Mouse (Mus musculus): ENCODE results near the gene Tmem121. TPM values are rescaled to one million over a fixed set of nuclear protein-coding genes. Genes with fewer than 3 reads are reported as not detected.
"Not testable (repeated sequence)": the region's sequence is repeated elsewhere in the genome, so short reads cannot be mapped to it uniquely, and the experiment has no call there.

Gene Tmem121
- total RNA-seq, 2 experiments from 2014 or later, result 20.5 to 23.8 TPM

GRCm38 (mm10) chr12:113187584-113188295 is 2.0 kb downstream of the Tmem121 start:
- peak; percentile 90 for DNase-seq

GRCm38 (mm10) chr12:113188349-113189055 is 2.8 kb downstream of the Tmem121 start:
- DNase-seq, result no peak

DNA sequence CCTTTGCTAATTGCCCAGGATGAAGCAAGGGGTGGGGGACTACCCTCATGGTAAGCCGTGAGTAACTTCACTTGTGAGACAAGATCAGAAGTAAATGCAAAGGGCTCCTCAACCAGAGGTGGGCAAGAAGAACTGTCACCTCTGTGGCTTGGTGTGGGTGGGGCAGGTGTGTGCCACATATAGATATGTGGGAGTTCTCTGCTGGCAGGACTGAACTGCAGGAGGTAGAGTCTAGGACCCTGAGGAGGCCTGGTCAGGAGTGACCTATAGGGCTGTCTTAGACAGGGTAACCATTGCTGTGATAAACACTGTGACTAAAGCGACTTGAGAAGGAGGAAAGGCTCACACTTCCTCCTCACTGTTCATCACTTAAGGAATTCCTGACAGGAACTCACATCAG is 7.7 kb downstream of the Tmem121 start:
- DNase-seq, result no peak

GRCm38 (mm10) chr12:113199132-113199531 is 13.4 kb downstream of the Tmem121 start:
- not testable (repeated sequence) for DNase-seq

DNA sequence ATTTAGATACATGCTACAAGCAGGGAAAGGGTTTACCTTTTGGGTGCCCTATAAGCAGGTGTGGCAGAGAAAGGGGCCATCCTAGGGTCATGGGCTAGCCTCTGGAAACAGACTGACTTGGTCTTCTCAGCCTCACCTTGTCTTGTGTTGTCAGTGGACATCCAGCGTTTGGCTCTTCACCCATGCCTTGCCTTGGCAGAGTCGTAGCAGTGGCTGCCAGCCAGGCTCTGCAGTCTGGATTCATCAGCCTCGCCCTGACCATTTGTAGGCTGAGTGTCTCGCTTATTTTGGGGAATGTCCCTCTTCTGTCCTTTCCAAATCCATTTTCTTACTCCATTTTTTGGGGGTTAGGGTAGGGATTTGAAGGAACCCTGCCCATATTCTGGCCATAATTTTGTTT is 15.6 kb downstream of the Tmem121 start:
- no peak for DNase-seq

DNA sequence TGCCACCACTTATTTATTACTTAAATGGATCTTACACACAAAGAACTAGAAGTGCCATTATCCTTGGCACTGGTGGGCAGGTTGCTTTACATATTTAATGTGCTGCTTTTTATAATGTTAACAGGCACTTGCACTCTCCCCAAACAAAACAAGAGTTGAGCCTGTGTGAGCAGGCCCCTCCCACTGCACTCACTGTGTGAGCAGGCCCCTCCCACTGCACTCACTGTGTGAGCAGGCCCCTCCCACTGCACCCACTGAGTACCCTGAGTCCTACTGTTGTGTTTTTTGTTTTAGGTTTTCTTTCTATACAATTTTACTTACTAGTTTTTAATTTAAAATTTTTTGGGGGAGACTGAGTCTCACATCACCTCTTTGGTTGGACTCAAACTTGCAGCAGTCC is 16.3 kb downstream of the Tmem121 start:
- no peak for DNase-seq

DNA sequence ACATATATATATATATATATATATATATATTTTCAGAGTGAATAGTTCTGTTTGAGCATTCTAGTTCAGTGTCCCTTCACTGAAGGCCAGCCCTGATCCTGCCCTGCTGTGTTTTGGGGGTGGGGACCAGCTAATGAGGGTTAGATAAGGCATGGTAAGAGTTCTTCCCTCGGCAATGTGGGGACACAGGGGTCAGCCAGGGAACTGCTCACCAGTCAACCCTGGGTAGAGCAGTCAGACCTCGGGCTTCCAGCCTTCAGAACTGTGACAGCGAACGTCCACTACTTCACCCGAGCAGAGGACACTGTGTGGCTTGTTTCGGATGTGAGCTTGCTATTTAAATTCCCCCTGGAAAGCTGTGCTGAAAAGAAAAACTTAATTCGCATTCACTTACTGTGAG is 17.8 kb downstream of the Tmem121 start:
- no peak for DNase-seq

GRCm38 (mm10) chr12:113205251-113205942 is 19.7 kb downstream of the Tmem121 start:
- DNase-seq, result no peak

GRCm38 (mm10) chr12:113207737-113208136 is 22.0 kb downstream of the Tmem121 start:
- DNase-seq, result no peak

DNA sequence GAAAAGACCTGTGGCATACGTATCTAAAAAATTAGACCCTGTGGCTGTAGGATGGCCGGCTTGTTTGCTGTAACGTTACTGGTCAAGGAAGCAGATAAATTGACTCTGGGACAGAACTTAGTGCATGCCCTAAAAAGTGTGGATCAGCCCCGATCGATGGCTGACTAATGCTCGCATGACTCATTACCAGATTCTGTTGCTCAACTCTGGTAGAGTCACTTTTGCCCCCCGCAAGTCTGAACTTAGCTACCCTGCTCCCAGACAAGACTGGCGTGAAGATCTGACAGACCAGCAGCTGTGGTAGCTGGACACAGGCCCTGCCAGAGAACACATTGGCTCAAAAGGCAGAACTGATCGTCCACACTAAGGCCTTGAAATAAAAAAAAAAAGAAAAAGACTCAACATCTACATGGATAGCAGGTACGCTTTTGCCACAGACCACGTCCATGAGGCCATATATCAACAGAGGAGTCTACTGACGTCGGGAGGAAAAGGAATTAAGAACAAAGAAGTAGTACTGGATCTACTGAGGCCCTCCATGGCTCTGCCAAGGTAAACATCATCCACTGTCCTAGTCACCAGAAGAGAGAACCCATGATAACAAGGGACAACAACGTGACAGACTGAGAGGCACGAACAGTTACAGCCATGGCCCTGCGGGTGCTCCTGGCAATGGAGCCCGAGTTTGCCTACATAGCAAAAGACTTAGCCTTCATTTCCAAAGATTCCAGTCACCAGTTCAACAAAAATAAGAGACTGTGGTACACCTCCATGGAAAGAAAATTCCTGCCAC is 25.1 kb downstream of the Tmem121 start:
- no peak for DNase-seq

GRCm38 (mm10) chr12:113211772-113212171 is 26.0 kb downstream of the Tmem121 start:
- DNase-seq, result no peak

GRCm38 (mm10) chr12:113212326-113212924 is 26.7 kb downstream of the Tmem121 start:
- no peak for DNase-seq

- DNase-seq, result no peak
These were observed 27.5 kb downstream of the Tmem121 start for GRCm38 (mm10) chr12:113213226-113213625.

DNA sequence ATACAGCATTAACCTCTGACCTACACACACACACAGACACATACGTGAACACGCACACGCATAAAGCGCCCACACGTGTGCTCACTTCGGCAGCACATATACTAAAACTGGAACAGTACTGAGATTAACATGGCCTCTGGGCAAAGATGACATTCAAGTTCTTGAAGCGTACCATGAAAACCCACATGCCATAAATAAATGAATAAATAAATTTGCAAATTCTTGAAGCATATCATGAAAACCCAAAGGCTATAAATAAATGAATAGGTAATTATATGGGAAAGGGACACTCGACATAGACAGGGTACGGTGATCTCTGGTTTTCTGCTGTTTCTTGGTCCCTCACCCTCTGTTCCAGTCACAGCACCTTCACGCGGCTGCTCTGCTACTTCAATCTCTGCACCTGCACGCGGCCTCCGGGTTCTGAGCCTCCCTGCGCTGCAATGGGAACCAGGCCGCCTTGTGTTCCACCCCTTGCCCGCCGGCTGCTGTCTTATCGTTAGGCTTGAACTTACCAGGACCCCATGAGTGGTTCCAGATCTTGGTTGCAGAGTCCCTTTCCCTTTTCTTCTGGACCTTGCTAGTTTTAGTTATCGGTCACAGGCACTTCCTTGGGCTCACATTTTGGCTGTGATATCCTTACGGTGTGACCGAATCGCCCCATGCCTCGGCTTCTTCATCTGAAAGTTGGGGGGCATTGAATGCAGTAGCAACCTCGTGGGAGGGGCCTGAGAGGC is 28.5 kb downstream of the Tmem121 start:
- DNase-seq, result no peak

DNA sequence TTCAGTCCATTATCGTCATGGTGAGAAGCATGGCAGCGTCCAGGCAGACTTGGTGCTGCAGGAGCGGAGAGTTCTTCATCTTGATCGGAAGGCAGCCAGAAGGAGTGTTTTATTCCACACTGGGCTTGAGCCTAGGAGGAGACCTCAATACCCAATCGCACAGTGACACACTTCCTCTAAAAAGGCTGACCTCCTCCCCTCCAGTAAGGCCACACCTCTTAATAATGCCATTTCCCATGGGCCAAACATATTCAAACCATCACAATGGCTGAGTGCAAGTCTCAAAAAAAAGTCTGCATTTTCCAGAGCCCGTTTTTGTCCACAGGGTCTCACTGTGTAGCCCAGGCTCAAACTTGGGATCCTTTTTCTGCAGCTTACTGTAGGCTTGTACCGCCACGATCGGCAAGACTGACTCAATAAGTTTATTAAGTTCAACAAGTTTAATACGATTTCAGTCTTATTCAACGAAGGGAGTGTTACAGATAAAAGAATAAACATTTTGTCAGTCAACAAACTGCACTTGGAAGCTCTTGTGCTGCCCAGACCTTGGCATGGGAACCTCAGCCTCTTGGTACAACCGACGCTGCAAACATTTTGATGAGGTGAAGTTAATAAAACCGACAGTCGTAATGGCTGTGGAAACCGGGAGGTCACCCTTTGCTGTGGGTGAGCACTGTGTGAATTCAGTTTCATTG is 29.4 kb downstream of the Tmem121 start:
- DNase-seq, result no peak

GRCm38 (mm10) chr12:113215667-113216346 is 30.1 kb downstream of the Tmem121 start:
- DNase-seq, result peak; percentile 54 to 65

DNA sequence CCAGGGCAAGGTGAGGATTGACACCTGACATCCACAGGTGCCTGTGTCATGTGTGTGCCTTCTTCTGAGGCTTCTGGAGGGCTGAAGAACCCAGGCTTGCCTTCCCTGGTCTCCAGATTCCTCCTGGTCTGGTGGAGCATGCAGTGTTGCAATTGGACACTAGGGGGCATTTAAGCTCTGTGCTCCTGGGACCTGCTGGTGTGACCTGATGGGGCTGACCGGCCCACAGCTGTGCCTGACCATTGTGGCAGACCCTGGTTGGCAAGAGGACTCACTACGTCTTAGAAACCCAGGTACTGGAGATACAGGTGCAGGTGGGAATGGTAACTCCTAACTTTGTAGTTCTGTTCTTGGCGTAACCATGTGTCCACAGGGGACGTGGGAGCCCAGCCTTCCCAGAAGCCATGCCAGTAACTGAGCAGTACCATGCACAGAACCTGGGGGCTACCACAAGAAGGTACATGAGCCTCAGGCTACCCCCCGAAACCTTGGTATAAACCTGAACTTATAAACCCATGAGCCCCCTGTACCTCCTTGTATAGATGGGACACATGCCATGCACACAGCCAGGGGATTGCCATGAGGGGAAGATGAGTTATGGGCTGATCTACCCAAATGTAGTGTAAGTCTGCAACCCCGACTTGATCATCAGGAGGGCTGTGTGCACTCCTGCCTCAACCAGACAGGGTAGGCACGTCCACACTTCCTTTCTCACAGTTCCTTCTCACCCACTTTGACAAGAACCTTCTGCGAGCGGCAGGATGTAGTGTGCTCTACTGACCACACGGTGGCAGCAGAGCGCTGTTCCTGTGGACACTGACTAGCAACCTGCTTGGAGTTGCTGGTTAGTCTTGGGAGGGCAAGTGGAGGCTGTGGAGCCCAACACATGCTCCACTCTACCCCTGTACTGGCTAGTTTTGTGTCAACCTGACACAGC is 31.8 kb downstream of the Tmem121 start:
- DNase-seq, result peak; percentile 54 to 57

DNA sequence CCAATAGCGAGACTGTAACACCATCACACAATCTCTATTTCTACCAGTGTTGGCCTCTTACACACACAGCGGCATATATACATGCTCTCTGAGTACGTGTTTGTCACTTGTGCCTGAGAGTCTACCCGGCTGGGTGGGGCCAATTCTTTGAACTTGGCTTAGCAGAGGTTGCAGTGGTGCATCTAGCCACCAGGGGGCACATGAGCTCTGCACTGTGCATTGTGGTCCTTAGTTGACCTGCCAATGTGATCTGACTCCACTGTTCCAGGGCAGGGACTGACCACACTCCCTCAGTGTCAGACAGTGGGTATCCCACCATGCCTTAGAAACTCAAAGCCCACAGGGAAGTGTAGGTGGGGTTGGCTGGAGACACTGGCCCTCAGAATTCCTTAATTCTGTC is 34.1 kb downstream of the Tmem121 start:
- DNase-seq, result no peak

DNA sequence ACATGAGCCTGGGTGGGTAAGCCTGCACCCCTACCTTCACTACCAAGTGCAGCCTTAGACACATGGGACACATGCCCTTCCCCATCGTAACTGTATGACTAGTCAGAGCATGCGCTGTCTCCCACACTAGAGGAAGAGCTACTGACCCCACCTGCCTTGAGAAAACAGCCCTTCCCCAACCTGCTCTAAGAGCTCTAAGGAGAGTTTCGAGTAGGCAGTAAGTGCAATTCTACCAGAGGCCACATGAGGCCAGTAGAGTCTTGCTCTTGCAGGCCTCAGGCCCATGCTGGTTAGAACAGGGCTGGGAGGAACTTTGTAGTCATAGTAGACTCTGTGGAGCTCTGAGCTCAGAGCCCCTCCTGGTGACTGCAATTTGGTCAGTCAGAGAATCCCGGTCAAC is 34.7 kb downstream of the Tmem121 start:
- peak in 1 of 2 experiments; percentile 35 for DNase-seq

Data from layer of hippocampus, postnatal 36 days (tissue).